Comparison of ENCODE assay signal across 8 mouse cellular contexts in the genomic region with DNA sequence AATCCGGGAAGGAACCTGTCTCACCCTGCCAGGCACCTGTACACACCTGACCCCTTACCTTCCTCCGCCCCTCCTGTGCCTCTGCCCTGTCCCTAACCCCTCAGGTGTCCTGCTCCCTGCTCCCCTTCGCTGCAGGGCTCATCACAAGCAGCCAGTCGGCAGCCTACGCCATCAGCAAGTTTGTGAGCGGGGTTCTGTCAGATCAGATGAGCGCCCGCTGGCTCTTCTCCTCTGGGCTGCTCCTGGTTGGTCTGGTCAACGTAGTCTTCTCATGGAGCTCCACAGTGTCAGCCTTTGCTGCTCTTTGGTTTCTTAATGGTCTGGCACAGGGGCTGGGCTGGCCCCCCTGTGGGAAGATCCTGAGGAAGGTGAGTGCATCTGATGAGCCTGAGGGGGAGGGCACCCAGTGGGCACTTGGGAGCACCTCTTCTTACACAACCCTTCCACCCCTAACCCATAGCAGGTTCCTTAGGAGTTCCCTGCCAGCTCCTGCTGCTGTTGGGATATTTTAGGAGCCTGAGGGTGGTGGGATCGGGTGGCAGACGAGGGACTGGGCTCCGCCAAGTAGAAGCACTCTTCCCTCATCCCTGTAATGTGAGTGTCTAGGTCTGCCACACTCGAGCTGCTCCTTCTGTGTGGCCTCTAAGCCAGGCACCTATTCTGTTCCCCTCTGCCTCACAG. TPM values are rescaled to one million over a fixed set of nuclear protein-coding genes. Genes with fewer than 3 reads are reported as not detected.
DNase-seq lines count a peak whose midpoint lies in the region; ATAC-seq and TF ChIP-seq lines count a peak whose summit lies in the region.
"Had no signal": no experiment of that assay in that cellular context is flagged by ENCODE, and none has a peak within 500 bp of the region (broad histone marks: within the 10 kb centered on the region; RNA-seq: fewer than 3 reads in every experiment).

No protein-coding gene starts in this region.

- peaks cover 51% of the 10 kb centered on the region for H3K4me1 ChIP-seq in heart, embryonic 15.5 days (replicated peaks)
- peaks cover 3% of the 10 kb centered on the region; the same call in 1 of the 2 replicates for H3K4me1 ChIP-seq in testis, adult 2 months (ENCODE audit: control insufficient read depth, insufficient read depth, low read length)
- peaks cover 48% of the 10 kb centered on the region for H3K4me1 ChIP-seq in liver, embryonic 12.5 days

- H3K36me3 ChIP-seq in heart, embryonic 15.5 days, result peaks cover 40% of the 10 kb centered on the region
- H3K36me3 ChIP-seq in testis, adult 2 months (ENCODE audit: control insufficient read depth, insufficient read depth, low read length), result peaks cover 3% of the 10 kb centered on the region
- H3K36me3 ChIP-seq in liver, embryonic 12.5 days, result peaks cover 58% of the 10 kb centered on the region

- H3K27ac ChIP-seq in heart, embryonic 15.5 days, result peak overlapping the region; percentile 80; the same call in 1 of the 2 replicates
- no peak overlapping the region for H3K27ac ChIP-seq in testis, adult 2 months (ENCODE audit: control insufficient read depth, insufficient read depth, low read depth, low read length)
- H3K27ac ChIP-seq in liver, embryonic 12.5 days, result no peak overlapping the region
- H3K27ac ChIP-seq: heart, embryonic 10.5 days had no signal

- ATAC-seq in heart, embryonic 15.5 days (replicated peaks; ENCODE audit: insufficient number of reproducible peaks, insufficient read depth, low FRiP score, low read depth), result no peak
- no peak for ATAC-seq in liver, embryonic 12.5 days

- TF ChIP-seq CTCF in testis, adult 2 months (IDR thresholded peaks at IDR 0.05; ENCODE audit: control insufficient read depth, insufficient read depth, insufficient replicate concordance, low read depth, low read length), result no peak

- no peaks in the 10 kb centered on the region for H3K27me3 ChIP-seq in heart, embryonic 15.5 days
- no peaks in the 10 kb centered on the region for H3K27me3 ChIP-seq in testis, adult 2 months (ENCODE audit: control insufficient read depth, insufficient read depth, low read length)
- no peaks in the 10 kb centered on the region for H3K27me3 ChIP-seq in liver, embryonic 12.5 days (replicated peaks)

- TF ChIP-seq POLR2A in testis, adult 2 months (IDR thresholded peaks at IDR 0.05; ENCODE audit: control insufficient read depth, low read depth, low read length), result no peak

- no peak overlapping the region for H3K9ac ChIP-seq in heart, embryonic 15.5 days
- 0 out of 2 replicates have a peak overlapping the region, but pooled peaks have one; percentile 33 for H3K9ac ChIP-seq in liver, embryonic 12.5 days

- WGBS in heart, embryonic 15.5 days, result 82% methylated on average over 13 of the region's 13 CpGs
- 78% methylated on average over 13 of the region's 13 CpGs for WGBS in liver, embryonic 12.5 days (ENCODE audit: insufficient replicate concordance)

- no peak overlapping the region for H3K4me3 ChIP-seq in heart, embryonic 15.5 days
- peak overlapping the region; percentile 26 for H3K4me3 ChIP-seq in testis, adult 2 months (ENCODE audit: control insufficient read depth, low read depth, low read length)
- no peak overlapping the region for H3K4me3 ChIP-seq in liver, embryonic 12.5 days

- no peak for DNase-seq in heart, postnatal 10 days
- no peak for DNase-seq in testis, postnatal 10 days (ENCODE audit: low spot score)
- DNase-seq in urinary bladder, postnatal 4 days (ENCODE audit: low spot score in 2 of 2), result no peak
- no peak for DNase-seq in T-cell, adult 2 months (ENCODE audit: low spot score)

- intact Hi-C loops in heart, postnatal 10 days (cut with DNase I), result loop anchor here (10.0 kb wide), 1 partner anchor 414 kb away; no protein-coding TSS in a partner anchor

- H3K9me3 ChIP-seq in heart, embryonic 15.5 days (replicated peaks), result no peaks in the 10 kb centered on the region
- no peaks in the 10 kb centered on the region for H3K9me3 ChIP-seq in liver, embryonic 12.5 days (replicated peaks)
- H3K9me3 ChIP-seq: heart, embryonic 10.5 days had no signal

- H3K4me2 ChIP-seq in heart, embryonic 15.5 days, result no peak overlapping the region
- peak overlapping the region; percentile 97 for H3K4me2 ChIP-seq in liver, embryonic 12.5 days

RNA-seq across cellular contexts. Expression of a gene that starts 2.6 kb away (rescaled TPM):
- polyA plus RNA-seq in heart, embryonic 15.5 days (2015; fragmentation: Nextera tagmentation; extraction: Ambion mirVana), result 31.4 and 33.8 TPM in 2 replicates
- 10 to 100 TPM; 29.2 to 31.6 TPM for total RNA-seq in heart, postnatal 10 days (2021)
- polyA plus RNA-seq in testis, adult 2 months (2012; rRNA removed), result 14.1 and 14.7 TPM in 2 replicates
- polyA plus RNA-seq in liver, embryonic 12.5 days (2016; fragmentation: Nextera tagmentation; extraction: Ambion mirVana), result 19.7 and 21.1 TPM in 2 replicates

RNA-seq across cellular contexts. Expression of a gene that starts 7.7 kb away (rescaled TPM):
- polyA plus RNA-seq in heart, embryonic 15.5 days (2015; fragmentation: Nextera tagmentation; extraction: Ambion mirVana), result 902 and 1,114 TPM in 2 replicates
- total RNA-seq in heart, postnatal 10 days (2021), result 1,000 to 10,000 TPM; 1,003 to 1,015 TPM
- polyA plus RNA-seq in testis, adult 2 months (2012; rRNA removed), result 194 and 199 TPM in 2 replicates
- 1,783 and 1,792 TPM in 2 replicates for polyA plus RNA-seq in liver, embryonic 12.5 days (2016; fragmentation: Nextera tagmentation; extraction: Ambion mirVana)

RNA-seq across cellular contexts. Expression of a gene that starts 8.1 kb away (rescaled TPM):
- 78.6 and 87.4 TPM in 2 replicates for polyA plus RNA-seq in heart, embryonic 15.5 days (2015; fragmentation: Nextera tagmentation; extraction: Ambion mirVana)
- total RNA-seq in heart, postnatal 10 days (2021), result 10 to 100 TPM; 34.8 to 42.5 TPM
- 40.0 and 41.8 TPM in 2 replicates for polyA plus RNA-seq in testis, adult 2 months (2012; rRNA removed)
- polyA plus RNA-seq in liver, embryonic 12.5 days (2016; fragmentation: Nextera tagmentation; extraction: Ambion mirVana), result 77.7 and 79.9 TPM in 2 replicates

RNA-seq across cellular contexts. Expression of a gene that starts 19.1 kb away (rescaled TPM):
- 18.3 and 23.5 TPM in 2 replicates for polyA plus RNA-seq in heart, embryonic 15.5 days (2015; fragmentation: Nextera tagmentation; extraction: Ambion mirVana)
- total RNA-seq in heart, postnatal 10 days (2021), result 10 to 100 TPM; 11.6 to 12.0 TPM
- polyA plus RNA-seq in testis, adult 2 months (2012; rRNA removed), result 10.9 TPM in 2 replicates
- polyA plus RNA-seq in liver, embryonic 12.5 days (2016; fragmentation: Nextera tagmentation; extraction: Ambion mirVana), result 16.8 and 18.6 TPM in 2 replicates

RNA-seq across cellular contexts. Expression of a gene that starts 20.0 kb away (rescaled TPM):
- polyA plus RNA-seq in heart, embryonic 15.5 days (2015; fragmentation: Nextera tagmentation; extraction: Ambion mirVana), result 14.3 and 18.1 TPM in 2 replicates
- total RNA-seq in heart, postnatal 10 days (2021), result 10 to 100 TPM; 35.8 to 45.7 TPM
- 82.1 and 99.9 TPM in 2 replicates for polyA plus RNA-seq in testis, adult 2 months (2012; rRNA removed)
- 24.4 and 26.4 TPM in 2 replicates for polyA plus RNA-seq in liver, embryonic 12.5 days (2016; fragmentation: Nextera tagmentation; extraction: Ambion mirVana)
